Mouse (Mus musculus) kidney, embryonic 14.5 days (tissue): Measurements from ENCODE around the gene Msx3. TPM values are rescaled to one million over a fixed set of nuclear protein-coding genes. Genes with fewer than 3 reads are reported as not detected.

Source experiments
- ATAC-seq: fragments of 200-750 bp; cut with Nextera tagmentation; 2 replicates; pipeline ENCODE4 v1.8.0; 2017; ENCODE audit warnings: moderate number of reproducible peaks, mild to moderate bottlenecking, moderate TSS enrichment, moderate library complexity; ENCODE audit not compliant: low FRiP score, low TSS enrichment
- H3K27ac ChIP-seq: fragments of 300-500 bp; sonication (generic); 2 replicates; pipeline ENCODE4 v1.5.1; 2014; ENCODE audit warnings: low read depth, mild to moderate bottlenecking, low read length, moderate library complexity, mixed read lengths
- H3K27me3 ChIP-seq: fragments of 300-500 bp; sonication (generic); 2 replicates; pipeline ENCODE4 v1.6.1; 2014; ENCODE audit warnings: mild to moderate bottlenecking, low read length; ENCODE audit not compliant: control insufficient read depth, insufficient read depth
- H3K36me3 ChIP-seq: fragments of 300-500 bp; sonication (generic); 2 replicates; pipeline ENCODE4 v1.6.1; 2014; ENCODE audit warnings: low read length, mixed read lengths; ENCODE audit not compliant: control insufficient read depth, insufficient read depth
- H3K4me1 ChIP-seq: fragments of 300-500 bp; sonication (generic); 2 replicates; pipeline ENCODE4 v1.6.1; 2014; ENCODE audit warnings: low read length, mixed read lengths; ENCODE audit not compliant: control insufficient read depth, insufficient read depth
- H3K4me2 ChIP-seq: fragments of 300-500 bp; sonication (generic); replicated peaks from 2 replicates; pipeline ENCODE4 v1.6.1; 2014; ENCODE audit warnings: low read depth, mild to moderate bottlenecking, low read length
- H3K4me3 ChIP-seq: fragments of 300-500 bp; sonication (generic); 2 replicates; pipeline ENCODE4 v1.5.1; 2014; ENCODE audit warnings: mild to moderate bottlenecking, low read length
- H3K9ac ChIP-seq: fragments of 300-500 bp; sonication (generic); 2 replicates; pipeline ENCODE4 v1.6.1; 2014; ENCODE audit warnings: low read depth, mild to moderate bottlenecking, low read length, moderate library complexity
- H3K9me3 ChIP-seq: fragments of 300-500 bp; sonication (generic); 2 replicates; pipeline ENCODE4 v1.6.1; 2016; ENCODE audit warnings: low read length; ENCODE audit not compliant: control insufficient read depth
- WGBS: fragments of 180-500 bp; shearing (Covaris S2); extraction: QIAGEN DNeasy Blood & Tissue Kit; methylation state at CpG from one replicate; pipeline ENCODE4 v1.1.7; 2014; 5-methylcytosine and 5-hydroxymethylcytosine counted together
- polyA plus RNA-seq: library from polyadenylated mRNA; unstranded; fragments of >200 nt; fragmentation: Nextera tagmentation; extraction: Ambion mirVana; gene quantifications from 2 replicates; pipeline ENCODE4 v1.2.1, GENCODE M21; 2014

Msx3 gene
- polyA plus RNA-seq, 1 experiment from 2014 or later = not detected

GRCm38 (mm10) chr7:140081408-140082241 lies 32.7 kb upstream of the Msx3 start:
- Histone ChIP-seq H3K36me3 (no peaks in the 10 kb centered on the region), H3K9me3 (no peaks in the 10 kb centered on the region), H3K4me3 (no peak overlapping the region), H3K27me3 (peaks cover 37% of the 10 kb centered on the region), H3K4me1 (peaks cover 3% of the 10 kb centered on the region; the same call in 1 of the 2 replicates), H3K27ac (no peak overlapping the region), H3K4me2 (no peak overlapping the region; the same call in 1 of the 2 replicates), H3K9ac (no peak overlapping the region)
- peak; percentile 29; the same call in 1 of the 2 replicates for ATAC-seq
- 13% methylated on average over 20 of the region's 20 CpGs for WGBS

GRCm38 (mm10) chr7:140080503-140081156 lies 31.7 kb upstream of the Msx3 start:
- H3K4me2 ChIP-seq = peak overlapping the region; percentile 19; the same call in 1 of the 2 replicates
- 0 out of 2 replicates have a peak overlapping the region, but pooled peaks have one; percentile 0 for H3K4me3 ChIP-seq
- H3K9ac ChIP-seq = no peak overlapping the region
- peaks cover 3% of the 10 kb centered on the region; the same call in 1 of the 2 replicates for H3K4me1 ChIP-seq
- no peaks in the 10 kb centered on the region for H3K9me3 ChIP-seq
- ATAC-seq = 0 out of 2 replicates have a peak, but pooled peaks have one; percentile 50
- peaks cover 37% of the 10 kb centered on the region for H3K27me3 ChIP-seq
- WGBS = 5% methylated on average over 24 of the region's 24 CpGs
- no peaks in the 10 kb centered on the region for H3K36me3 ChIP-seq
- no peak overlapping the region for H3K27ac ChIP-seq

GRCm38 (mm10) chr7:140078711-140079110 lies 29.8 kb upstream of the Msx3 start:
- H3K4me1 ChIP-seq = peaks cover 3% of the 10 kb centered on the region; the same call in 1 of the 2 replicates
- H3K27me3 ChIP-seq = peaks cover 37% of the 10 kb centered on the region
- H3K9me3 ChIP-seq = no peaks in the 10 kb centered on the region
- WGBS = 6% methylated on average over 5 of the region's 5 CpGs
- no peak overlapping the region for H3K27ac ChIP-seq
- H3K9ac ChIP-seq = no peak overlapping the region
- H3K36me3 ChIP-seq = no peaks in the 10 kb centered on the region
- H3K4me3 ChIP-seq = no peak overlapping the region
- no peak for ATAC-seq
- H3K4me2 ChIP-seq = no peak overlapping the region

GRCm38 (mm10) chr7:140077698-140078097 lies 28.8 kb upstream of the Msx3 start:
- H3K27ac ChIP-seq = no peak overlapping the region
- H3K4me1 ChIP-seq = peaks cover 3% of the 10 kb centered on the region; the same call in 1 of the 2 replicates
- H3K9ac ChIP-seq = no peak overlapping the region
- peaks cover 37% of the 10 kb centered on the region for H3K27me3 ChIP-seq
- no peaks in the 10 kb centered on the region for H3K36me3 ChIP-seq
- WGBS = 77% methylated on average over 6 of the region's 6 CpGs
- no peak overlapping the region for H3K4me2 ChIP-seq
- ATAC-seq = no peak
- no peak overlapping the region for H3K4me3 ChIP-seq
- H3K9me3 ChIP-seq = no peaks in the 10 kb centered on the region

- 34% methylated on average over 39 of the region's 39 CpGs for WGBS
- H3K27ac ChIP-seq = no peak overlapping the region
- no peaks in the 10 kb centered on the region for H3K4me1 ChIP-seq
- H3K36me3 ChIP-seq = no peaks in the 10 kb centered on the region
- no peaks in the 10 kb centered on the region for H3K9me3 ChIP-seq
- no peaks in the 10 kb centered on the region for H3K27me3 ChIP-seq
- peak; percentile 68 for ATAC-seq
- peak overlapping the region; percentile 45 for H3K4me2 ChIP-seq
- peak overlapping the region; percentile 31 for H3K4me3 ChIP-seq
- peak overlapping the region; percentile 47; the same call in 1 of the 2 replicates for H3K9ac ChIP-seq
Measured at GRCm38 (mm10) chr7:140070042-140070711, 21.3 kb upstream of the Msx3 start.

- Histone ChIP-seq H3K36me3 (no peaks in the 10 kb centered on the region), H3K9me3 (no peaks in the 10 kb centered on the region), H3K4me2 (no peak overlapping the region), H3K9ac (no peak overlapping the region), H3K27me3 (peaks cover 11% of the 10 kb centered on the region), H3K27ac (no peak overlapping the region), H3K4me3 (no peak overlapping the region), H3K4me1 (no peaks in the 10 kb centered on the region)
- 62% methylated on average over 6 of the region's 6 CpGs for WGBS
- no peak for ATAC-seq
Measured at GRCm38 (mm10) chr7:140067397-140067796, 18.5 kb upstream of the Msx3 start.

GRCm38 (mm10) chr7:140063092-140063491 lies 14.2 kb upstream of the Msx3 start:
- H3K9ac ChIP-seq = no peak overlapping the region
- peaks cover 44% of the 10 kb centered on the region for H3K27me3 ChIP-seq
- WGBS = 22% methylated on average over 7 of the region's 7 CpGs
- no peaks in the 10 kb centered on the region for H3K9me3 ChIP-seq
- no peak; the same call in 1 of the 2 replicates for ATAC-seq
- H3K4me3 ChIP-seq = no peak overlapping the region
- no peak overlapping the region for H3K4me2 ChIP-seq
- H3K36me3 ChIP-seq = no peaks in the 10 kb centered on the region
- H3K27ac ChIP-seq = no peak overlapping the region
- H3K4me1 ChIP-seq = peaks cover 11% of the 10 kb centered on the region; the same call in 1 of the 2 replicates

- H3K27me3 ChIP-seq = peaks cover 52% of the 10 kb centered on the region
- WGBS = 14% methylated on average over 11 of the region's 11 CpGs
Measured at GRCm38 (mm10) chr7:140062307-140062706, 13.4 kb upstream of the Msx3 start.

More at GRCm38 (mm10) chr7:140062307-140062706, 13.4 kb upstream of the Msx3 start:
- no peak overlapping the region for H3K4me3 ChIP-seq
- no peak overlapping the region for H3K9ac ChIP-seq
- H3K4me1 ChIP-seq = peaks cover 13% of the 10 kb centered on the region; the same call in 1 of the 2 replicates
- peak; percentile 37; the same call in 1 of the 2 replicates for ATAC-seq
- H3K36me3 ChIP-seq = no peaks in the 10 kb centered on the region
- H3K9me3 ChIP-seq = no peaks in the 10 kb centered on the region
- H3K27ac ChIP-seq = no peak overlapping the region
- H3K4me2 ChIP-seq = no peak overlapping the region
